Mouse (Mus musculus): ENCODE measurements around the gene Anxa7. TPM values are rescaled to one million over a fixed set of nuclear protein-coding genes. Genes with fewer than 3 reads are reported as not detected.

The Anxa7 gene
- polyA plus RNA-seq, 1 experiment, result 89.0 TPM

DNA sequence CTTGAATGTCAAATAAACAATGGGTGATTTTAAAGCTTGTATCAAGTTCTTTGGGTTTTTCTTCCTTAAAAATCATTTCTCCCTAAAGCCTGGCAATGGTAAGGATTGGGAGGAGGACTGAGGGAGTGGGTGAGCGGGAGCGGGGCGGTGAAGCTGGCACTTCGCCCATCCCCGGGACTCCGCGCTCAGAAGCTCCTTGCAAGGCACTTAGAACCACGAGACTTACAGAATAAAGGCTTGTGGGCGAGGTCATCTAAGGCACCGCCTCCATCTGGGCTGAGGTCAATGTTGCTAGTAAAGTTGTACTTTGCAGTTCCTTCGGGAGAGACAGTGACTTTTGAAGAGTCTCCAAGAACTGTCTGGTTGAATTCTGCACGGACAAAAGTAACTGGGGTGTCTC, 32.7 kb downstream of the Anxa7 start:
- Histone ChIP-seq H3K4me3 (ENCODE audit: insufficient read depth, low read length) (no peak overlapping the region), H3K4me1 (ENCODE audit: control insufficient read depth, insufficient read depth, low read length) (0 out of 2 replicates have a peak, but pooled peaks cover 2% of the 10 kb centered on the region), H3K27ac (ENCODE audit: insufficient read depth, low read length) (no peak overlapping the region)
- TF ChIP-seq POLR2A (IDR thresholded peaks at IDR 0.05; ENCODE audit: extremely low read depth, insufficient read depth, low read length), result no peak

DNA sequence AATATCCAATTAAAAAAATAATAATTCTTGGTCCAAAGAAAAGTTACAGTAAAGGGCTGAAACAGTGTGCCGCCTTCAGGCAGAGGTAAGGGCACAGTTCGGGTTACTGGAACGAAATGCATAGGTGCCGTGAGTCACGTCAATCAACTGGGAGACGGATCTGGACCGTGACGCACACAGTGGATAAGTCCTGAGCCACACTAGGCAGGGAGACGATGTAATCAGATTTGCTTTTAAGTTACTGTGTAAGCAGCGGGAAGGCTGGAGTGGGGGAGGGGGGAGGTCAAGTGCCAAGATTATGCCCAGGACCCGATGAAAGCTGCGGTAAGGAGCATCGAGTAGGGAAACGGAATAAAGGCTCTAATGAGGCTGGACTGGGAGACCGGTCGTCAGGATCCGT, 37.7 kb downstream of the Anxa7 start:
- no peak overlapping the region for H3K4me3 ChIP-seq (ENCODE audit: insufficient read depth, low read length)
- H3K4me1 ChIP-seq (ENCODE audit: control insufficient read depth, insufficient read depth, low read length), result no peaks in the 10 kb centered on the region
- TF ChIP-seq CTCF (IDR thresholded peaks at IDR 0.05; ENCODE audit: extremely low read depth, insufficient read depth, low read length) (no peak), POLR2A (IDR thresholded peaks at IDR 0.05; ENCODE audit: extremely low read depth, insufficient read depth, low read length) (no peak)
- H3K27ac ChIP-seq (ENCODE audit: insufficient read depth, low read length), result no peak overlapping the region

DNA sequence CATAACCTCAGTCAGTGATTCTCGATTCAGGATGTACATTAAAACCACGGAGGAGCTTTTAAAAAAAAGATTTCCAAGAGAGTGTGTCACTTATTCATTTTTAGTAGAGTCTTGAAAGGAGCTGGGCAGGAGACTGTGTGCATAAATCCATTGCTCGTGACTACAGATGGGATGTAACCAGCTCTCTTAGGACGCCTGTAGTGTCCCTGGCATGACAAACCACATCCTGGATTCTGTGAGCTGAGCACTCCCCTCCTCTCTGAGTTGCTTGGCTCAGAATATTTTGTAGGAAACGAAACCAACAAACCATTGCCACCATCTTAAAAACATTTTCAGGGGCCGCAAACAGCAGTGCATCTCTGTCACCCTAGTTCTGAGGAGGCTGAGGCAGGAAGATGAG, 43.0 kb downstream of the Anxa7 start:
- TF ChIP-seq POLR2A (IDR thresholded peaks at IDR 0.05; ENCODE audit: extremely low read depth, insufficient read depth, low read length) (no peak), CTCF (IDR thresholded peaks at IDR 0.05; ENCODE audit: extremely low read depth, insufficient read depth, low read length) (no peak)
- no peak overlapping the region for H3K4me3 ChIP-seq (ENCODE audit: insufficient read depth, low read length)
- no peak overlapping the region for H3K27ac ChIP-seq (ENCODE audit: insufficient read depth, low read length)
- no peaks in the 10 kb centered on the region for H3K4me1 ChIP-seq (ENCODE audit: control insufficient read depth, insufficient read depth, low read length)

DNA sequence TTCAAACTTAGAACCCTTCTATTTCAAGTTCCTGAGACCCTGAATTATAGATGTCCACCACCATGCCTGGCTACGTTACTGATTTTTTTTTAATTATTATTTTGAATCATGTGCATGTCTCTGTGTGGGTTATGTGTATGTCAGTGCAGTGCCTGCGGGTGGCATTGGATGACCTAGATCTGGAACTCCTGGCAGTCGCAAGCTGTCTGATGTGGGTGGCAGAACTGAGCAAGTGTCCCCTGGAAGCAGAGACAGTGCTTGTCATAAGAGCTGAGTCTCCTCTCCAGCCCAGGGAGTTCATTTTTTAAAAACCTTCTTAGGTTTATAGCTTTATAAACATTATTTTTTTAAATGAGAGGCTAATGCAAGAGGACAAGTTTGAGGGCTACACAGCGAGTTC, 47.5 kb downstream of the Anxa7 start:
- no peaks in the 10 kb centered on the region for H3K4me1 ChIP-seq (ENCODE audit: control insufficient read depth, insufficient read depth, low read length)
- no peak overlapping the region for H3K4me3 ChIP-seq (ENCODE audit: insufficient read depth, low read length)
- no peak overlapping the region for H3K27ac ChIP-seq (ENCODE audit: insufficient read depth, low read length)
- TF ChIP-seq CTCF (IDR thresholded peaks at IDR 0.05; ENCODE audit: extremely low read depth, insufficient read depth, low read length) (no peak), POLR2A (IDR thresholded peaks at IDR 0.05; ENCODE audit: extremely low read depth, insufficient read depth, low read length) (no peak)

DNA sequence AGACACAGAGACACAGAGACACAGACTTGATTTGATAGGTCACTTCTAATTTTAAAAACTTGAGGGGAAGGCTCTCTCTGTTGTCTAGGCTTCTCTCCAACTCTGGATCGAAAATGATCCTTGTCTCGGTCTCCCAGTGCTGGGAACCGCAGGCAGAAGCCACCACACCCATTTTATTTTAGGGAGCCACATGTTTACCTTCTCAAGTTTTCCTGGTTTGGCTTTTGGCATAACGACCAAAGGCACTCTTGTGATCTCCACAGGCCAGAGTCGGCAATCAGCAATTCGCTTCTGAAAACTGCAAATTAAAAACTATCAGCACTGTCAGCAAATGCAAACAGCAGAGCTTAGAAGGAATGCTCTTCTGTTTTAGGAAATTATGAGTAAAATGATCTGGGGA, 48.2 kb downstream of the Anxa7 start:
- TF ChIP-seq CTCF (IDR thresholded peaks at IDR 0.05; ENCODE audit: extremely low read depth, insufficient read depth, low read length) (no peak), POLR2A (IDR thresholded peaks at IDR 0.05; ENCODE audit: extremely low read depth, insufficient read depth, low read length) (no peak)
- Histone ChIP-seq H3K27ac (ENCODE audit: insufficient read depth, low read length) (no peak overlapping the region), H3K4me3 (ENCODE audit: insufficient read depth, low read length) (no peak overlapping the region), H3K4me1 (ENCODE audit: control insufficient read depth, insufficient read depth, low read length) (no peaks in the 10 kb centered on the region)

DNA sequence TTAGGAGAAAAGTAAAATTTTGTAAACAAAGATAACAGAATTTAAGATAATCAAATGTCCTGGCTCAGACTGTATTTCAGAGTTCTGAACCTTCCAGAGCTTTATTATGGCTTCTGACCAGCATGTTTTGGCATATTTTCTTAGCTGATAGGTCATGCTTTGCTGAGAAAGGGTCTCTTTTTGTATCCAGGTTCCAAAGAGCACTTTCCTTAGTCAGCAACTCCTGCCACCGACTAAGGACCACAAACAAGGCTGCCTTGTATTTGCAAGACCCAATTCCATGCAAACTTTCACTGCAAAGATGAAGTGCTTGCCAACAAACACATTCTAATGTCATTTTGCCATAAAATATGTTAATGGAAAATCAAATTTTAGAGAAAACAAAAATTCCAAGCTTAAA, 50.1 kb downstream of the Anxa7 start:
- TF ChIP-seq POLR2A (IDR thresholded peaks at IDR 0.05; ENCODE audit: extremely low read depth, insufficient read depth, low read length) (no peak), CTCF (IDR thresholded peaks at IDR 0.05; ENCODE audit: extremely low read depth, insufficient read depth, low read length) (no peak)
- Histone ChIP-seq H3K27ac (ENCODE audit: insufficient read depth, low read length) (no peak overlapping the region), H3K4me1 (ENCODE audit: control insufficient read depth, insufficient read depth, low read length) (no peaks in the 10 kb centered on the region), H3K4me3 (ENCODE audit: insufficient read depth, low read length) (no peak overlapping the region)

DNA sequence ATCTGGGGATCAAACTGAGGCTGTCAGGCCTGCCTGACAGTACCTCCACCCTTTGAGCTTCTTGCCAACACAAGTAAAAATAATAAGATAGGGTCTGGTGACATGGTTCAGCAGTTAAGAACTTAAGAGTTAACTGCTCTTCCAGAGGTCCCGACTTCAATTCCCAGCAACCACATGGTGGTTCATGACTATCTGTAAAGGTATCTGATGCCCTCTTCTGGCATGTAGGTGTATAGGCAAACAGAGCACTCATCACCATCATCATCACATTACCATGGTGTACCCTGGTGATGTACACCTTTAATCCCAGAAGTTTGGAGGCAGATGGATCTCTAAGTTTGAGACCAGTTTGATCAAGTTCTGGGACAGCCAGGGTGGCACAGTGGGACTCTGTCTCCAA, 51.3 kb downstream of the Anxa7 start:
- no peak overlapping the region for H3K4me3 ChIP-seq (ENCODE audit: insufficient read depth, low read length)
- no peaks in the 10 kb centered on the region for H3K4me1 ChIP-seq (ENCODE audit: control insufficient read depth, insufficient read depth, low read length)
- H3K27ac ChIP-seq (ENCODE audit: insufficient read depth, low read length), result no peak overlapping the region
- TF ChIP-seq POLR2A (IDR thresholded peaks at IDR 0.05; ENCODE audit: extremely low read depth, insufficient read depth, low read length) (no peak), CTCF (IDR thresholded peaks at IDR 0.05; ENCODE audit: extremely low read depth, insufficient read depth, low read length) (no peak)

DNA sequence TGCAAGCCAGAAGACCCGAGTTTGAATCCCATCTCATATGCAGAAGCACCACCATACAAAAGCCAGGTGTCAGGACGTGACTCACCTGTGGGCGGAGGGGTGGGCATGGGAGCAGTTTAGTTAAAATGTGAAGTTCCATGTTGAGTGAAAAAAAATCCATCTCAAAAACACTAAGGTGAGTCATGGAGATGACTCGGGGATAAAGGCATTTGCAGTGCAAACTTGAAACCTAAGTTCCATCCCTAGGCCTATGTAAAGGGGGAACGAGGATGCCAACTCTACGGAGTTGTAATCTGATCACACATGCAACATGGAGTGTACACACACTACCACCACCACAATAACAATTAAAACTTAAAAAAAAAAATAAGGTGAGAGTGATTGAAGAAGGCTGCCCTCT, 56.9 kb downstream of the Anxa7 start:
- Histone ChIP-seq H3K4me1 (ENCODE audit: control insufficient read depth, insufficient read depth, low read length) (no peaks in the 10 kb centered on the region), H3K27ac (ENCODE audit: insufficient read depth, low read length) (no peak overlapping the region), H3K4me3 (ENCODE audit: insufficient read depth, low read length) (no peak overlapping the region)
- TF ChIP-seq CTCF (IDR thresholded peaks at IDR 0.05; ENCODE audit: extremely low read depth, insufficient read depth, low read length) (no peak), POLR2A (IDR thresholded peaks at IDR 0.05; ENCODE audit: extremely low read depth, insufficient read depth, low read length) (no peak)

DNA sequence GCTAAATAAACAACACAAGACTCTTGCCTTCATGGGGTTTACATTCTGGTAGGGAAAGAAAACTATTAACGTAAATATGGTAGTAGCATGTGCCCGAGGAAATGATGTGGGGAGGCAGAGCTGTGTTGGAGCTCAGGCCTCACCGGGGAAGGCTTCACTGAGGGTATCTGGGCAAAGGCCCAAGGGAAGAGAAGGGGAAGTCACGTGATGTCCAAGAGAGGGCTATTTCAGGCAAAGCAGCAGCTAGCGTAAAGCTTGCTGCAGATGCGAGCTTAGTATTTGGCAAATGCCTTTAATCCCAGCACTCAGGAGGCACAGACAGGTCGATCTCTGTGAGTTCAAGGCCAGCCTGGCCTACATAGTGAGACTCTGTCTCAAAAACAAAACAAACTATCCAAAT, 57.7 kb downstream of the Anxa7 start:
- no peak overlapping the region for H3K4me3 ChIP-seq (ENCODE audit: insufficient read depth, low read length)
- TF ChIP-seq POLR2A (IDR thresholded peaks at IDR 0.05; ENCODE audit: extremely low read depth, insufficient read depth, low read length), result no peak
- no peak for TF ChIP-seq CTCF (IDR thresholded peaks at IDR 0.05; ENCODE audit: extremely low read depth, insufficient read depth, low read length)
- H3K27ac ChIP-seq (ENCODE audit: insufficient read depth, low read length), result no peak overlapping the region
- no peaks in the 10 kb centered on the region for H3K4me1 ChIP-seq (ENCODE audit: control insufficient read depth, insufficient read depth, low read length)

Other genes with a start within 250 kb of the Anxa7 start
- not detected in 2 replicates for gene Kcnk16, start 210.9 kb downstream of the Anxa7 start, polyA plus RNA-seq (2012; rRNA removed)
- 30.4 and 32.7 TPM in 2 replicates for gene Nudt13, start 185.4 kb downstream of the Anxa7 start, polyA plus RNA-seq (2012; rRNA removed)
- 31.8 and 32.5 TPM in 2 replicates for gene Ecd, start 132.0 kb downstream of the Anxa7 start, polyA plus RNA-seq (2012; rRNA removed)
- gene Fam149b, start 132.0 kb downstream of the Anxa7 start, polyA plus RNA-seq (2012; rRNA removed), result 56.6 and 61.0 TPM in 2 replicates
- gene Dnajc9, start 91.2 kb downstream of the Anxa7 start, polyA plus RNA-seq (2012; rRNA removed), result 37.0 and 37.2 TPM in 2 replicates
- 44.9 and 45.4 TPM in 2 replicates for gene Mrps16, start 86.5 kb downstream of the Anxa7 start, polyA plus RNA-seq (2012; rRNA removed)
- 1.5 and 3.3 TPM in 2 replicates for gene Cfap70, start 27.9 kb downstream of the Anxa7 start, polyA plus RNA-seq (2012; rRNA removed)
- gene Mss51, start 16.8 kb upstream of the Anxa7 start, polyA plus RNA-seq (2012; rRNA removed), result 0.33 and 0.42 TPM in 2 replicates
- 162 and 167 TPM in 2 replicates for gene Ppp3cb, start 66.4 kb upstream of the Anxa7 start, polyA plus RNA-seq (2012; rRNA removed)
- gene Usp54, start 160.9 kb upstream of the Anxa7 start, polyA plus RNA-seq (2012; rRNA removed), result 47.8 and 49.8 TPM in 2 replicates
- gene Myoz1, start 176.4 kb upstream of the Anxa7 start, polyA plus RNA-seq (2012; rRNA removed), result not detected in 2 replicates
- gene Synpo2l, start 188.2 kb upstream of the Anxa7 start, polyA plus RNA-seq (2012; rRNA removed), result 0.11 and 0.19 TPM in 2 replicates
- gene Sec24c, start 194.2 kb upstream of the Anxa7 start, polyA plus RNA-seq (2012; rRNA removed), result 77.2 and 79.3 TPM in 2 replicates
- gene Fut11, start 214.8 kb upstream of the Anxa7 start, polyA plus RNA-seq (2012; rRNA removed), result 14.9 and 16.3 TPM in 2 replicates
- 84.9 and 85.9 TPM in 2 replicates for gene Chchd1, start 222.9 kb upstream of the Anxa7 start, polyA plus RNA-seq (2012; rRNA removed)
- 174 and 185 TPM in 2 replicates for gene Zswim8, start 227.4 kb upstream of the Anxa7 start, polyA plus RNA-seq (2012; rRNA removed)

All from cortical plate, adult 2 months (tissue).